Mouse (Mus musculus): ENCODE results near the gene Nfam1. TPM values are rescaled to one million over a fixed set of nuclear protein-coding genes. Genes with fewer than 3 reads are reported as not detected.
"Not testable (repeated sequence)": the region's sequence is repeated elsewhere in the genome, so short reads cannot be mapped to it uniquely, and the experiment has no call there.

The Nfam1 gene
- polyA plus RNA-seq (2014; fragmentation: Nextera tagmentation; extraction: Ambion mirVana): 1.9 and 3.0 TPM in 2 replicates

DNA sequence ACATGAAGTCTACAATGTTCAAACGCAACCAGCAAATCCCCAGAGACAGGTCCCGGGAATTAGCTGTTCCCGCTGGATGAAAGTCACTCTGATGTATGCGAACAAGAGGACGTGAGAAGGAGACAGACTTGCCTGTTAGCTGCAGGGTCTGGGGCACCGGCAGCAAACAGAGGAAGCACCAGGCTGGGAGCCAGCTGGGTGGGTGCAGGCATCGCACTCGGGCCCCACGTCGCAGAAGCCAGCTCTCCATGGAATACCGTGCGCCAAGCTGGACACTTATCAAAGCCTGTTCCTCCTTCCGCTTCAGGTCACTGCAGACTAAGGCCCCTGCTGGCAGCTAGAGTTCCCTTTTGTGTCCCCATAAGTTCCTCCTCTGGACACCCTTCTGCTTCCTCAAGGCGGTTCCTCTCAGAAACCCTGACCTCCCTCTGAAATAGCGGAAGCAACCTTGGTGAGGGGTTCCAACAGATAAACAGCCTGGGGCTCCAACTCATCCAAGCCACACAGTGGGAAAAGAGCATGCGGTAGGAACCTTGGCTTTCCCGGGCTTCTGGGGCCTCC, at the start of gene Nfam1:
TSS of gene Nfam1 (minus strand) at position 326 of the 561 bp plus-strand sequence.
- Histone ChIP-seq H3K4me3 (ENCODE audit: low read depth, low read length) (no peak within 1 kb of the TSS), H3K9me3 (ENCODE audit: control insufficient read depth, low read length) (no peaks in the 10 kb centered on the region), H3K27me3 (ENCODE audit: control insufficient read depth, insufficient read depth, low read length) (peaks cover 12% of the 10 kb centered on the region; the same call in 1 of the 2 replicates), H3K4me1 (ENCODE audit: control insufficient read depth, insufficient read depth, low read length) (peaks cover 25% of the 10 kb centered on the region), H3K36me3 (ENCODE audit: control insufficient read depth, insufficient read depth, low read length) (no peaks in the 10 kb centered on the region), H3K4me2 (ENCODE audit: low read depth, severe bottlenecking) (no peak within 1 kb of the TSS), H3K9ac (ENCODE audit: low read length) (no peak within 1 kb of the TSS), H3K27ac (replicated peaks; ENCODE audit: low read depth, low read length) (no peak within 1 kb of the TSS)
- 44% methylated on average over 17 of the region's 17 CpGs for WGBS
- ATAC-seq (ENCODE audit: insufficient number of reproducible peaks, low FRiP score, low TSS enrichment, low read depth) (no peak), DNase-seq (ENCODE audit: low spot score) (no peak)

DNA sequence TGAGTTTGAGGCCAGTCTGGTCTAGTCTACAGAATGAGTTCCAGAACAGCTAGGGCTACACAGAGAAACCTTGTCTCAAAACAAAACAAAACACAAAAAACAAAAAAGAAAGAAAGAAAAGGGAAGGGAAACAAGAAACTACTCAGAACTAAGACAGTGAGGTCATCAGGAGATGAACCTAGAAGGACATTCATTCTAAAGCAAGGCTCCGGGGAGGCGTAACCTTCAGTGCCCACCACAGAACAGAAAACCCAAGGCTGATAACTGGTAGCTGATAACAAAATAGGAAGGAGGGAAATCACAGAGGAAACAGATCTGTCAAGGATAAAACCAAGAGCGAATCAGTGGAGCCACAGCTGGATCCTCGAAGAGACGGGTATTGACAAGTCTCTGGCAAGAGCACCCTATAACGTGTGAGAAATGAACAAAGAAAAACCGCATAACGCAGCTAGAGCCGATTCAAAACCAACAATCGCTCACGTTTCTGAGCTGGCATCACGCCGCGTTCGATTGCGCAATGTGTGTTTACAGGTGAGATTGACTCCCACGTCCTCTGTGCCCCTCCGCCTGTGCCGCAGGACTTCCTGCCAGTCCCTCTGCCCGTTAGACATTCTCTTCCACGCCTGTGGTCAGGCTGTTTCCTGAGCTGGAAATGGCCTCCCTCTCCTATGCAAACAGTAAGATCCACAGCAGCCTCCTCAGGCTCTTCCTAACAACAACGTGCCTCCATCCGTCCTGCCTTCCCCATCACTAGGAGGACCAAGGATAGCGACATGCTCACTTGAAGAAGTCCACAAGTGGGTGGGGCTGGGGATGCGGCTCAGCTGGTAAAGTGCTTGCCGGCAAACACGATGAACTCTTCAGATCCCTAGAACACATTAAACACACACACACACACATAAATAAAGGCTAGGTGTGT, 42.8 kb upstream of the Nfam1 start:
- Histone ChIP-seq H3K4me3 (ENCODE audit: low read depth, low read length) (no peak overlapping the region), H3K4me1 (ENCODE audit: control insufficient read depth, insufficient read depth, low read length) (no peaks in the 10 kb centered on the region), H3K27ac (replicated peaks; ENCODE audit: low read depth, low read length) (no peak overlapping the region), H3K9me3 (ENCODE audit: control insufficient read depth, low read length) (no peaks in the 10 kb centered on the region), H3K36me3 (ENCODE audit: control insufficient read depth, insufficient read depth, low read length) (no peaks in the 10 kb centered on the region), H3K27me3 (ENCODE audit: control insufficient read depth, insufficient read depth, low read length) (no peaks in the 10 kb centered on the region), H3K4me2 (ENCODE audit: low read depth, severe bottlenecking) (no peak overlapping the region), H3K9ac (ENCODE audit: low read length) (no peak overlapping the region)
- DNase-seq (ENCODE audit: low spot score): no peak
- WGBS: 60% methylated on average over 27 of the region's 27 CpGs
- ATAC-seq (ENCODE audit: insufficient number of reproducible peaks, low FRiP score, low TSS enrichment, low read depth): no peak

DNA sequence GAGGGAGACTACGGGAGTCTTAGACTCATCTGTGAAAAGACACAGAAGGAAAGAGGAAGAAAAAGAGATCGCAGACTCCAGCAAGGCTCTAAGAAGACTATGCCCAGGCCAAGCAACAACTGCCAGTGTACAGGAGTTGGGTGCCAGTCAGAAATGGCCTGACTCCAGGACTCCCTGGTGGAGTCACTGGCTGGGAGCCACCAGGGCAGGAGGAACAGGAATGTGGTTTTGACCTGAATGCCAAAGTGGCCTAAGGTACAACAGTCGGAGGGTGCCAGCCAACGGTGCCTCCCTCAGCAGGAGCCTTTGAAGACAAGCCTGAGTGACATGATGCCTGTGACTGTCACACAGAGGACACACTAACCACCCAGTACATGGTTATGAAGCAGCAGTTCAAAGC, 41.1 kb upstream of the Nfam1 start:
- H3K9ac ChIP-seq (ENCODE audit: low read length): no peak overlapping the region
- WGBS: 90% methylated on average over 4 of the region's 4 CpGs
- no peak for ATAC-seq (ENCODE audit: insufficient number of reproducible peaks, low FRiP score, low TSS enrichment, low read depth)
- no peak overlapping the region for H3K27ac ChIP-seq (replicated peaks; ENCODE audit: low read depth, low read length)
- H3K4me1 ChIP-seq (ENCODE audit: control insufficient read depth, insufficient read depth, low read length): no peaks in the 10 kb centered on the region
- H3K4me3 ChIP-seq (ENCODE audit: low read depth, low read length): no peak overlapping the region
- H3K9me3 ChIP-seq (ENCODE audit: control insufficient read depth, low read length): no peaks in the 10 kb centered on the region
- no peak overlapping the region for H3K4me2 ChIP-seq (ENCODE audit: low read depth, severe bottlenecking)
- DNase-seq (ENCODE audit: low spot score): no peak
- H3K27me3 ChIP-seq (ENCODE audit: control insufficient read depth, insufficient read depth, low read length): no peaks in the 10 kb centered on the region
- H3K36me3 ChIP-seq (ENCODE audit: control insufficient read depth, insufficient read depth, low read length): no peaks in the 10 kb centered on the region

DNA sequence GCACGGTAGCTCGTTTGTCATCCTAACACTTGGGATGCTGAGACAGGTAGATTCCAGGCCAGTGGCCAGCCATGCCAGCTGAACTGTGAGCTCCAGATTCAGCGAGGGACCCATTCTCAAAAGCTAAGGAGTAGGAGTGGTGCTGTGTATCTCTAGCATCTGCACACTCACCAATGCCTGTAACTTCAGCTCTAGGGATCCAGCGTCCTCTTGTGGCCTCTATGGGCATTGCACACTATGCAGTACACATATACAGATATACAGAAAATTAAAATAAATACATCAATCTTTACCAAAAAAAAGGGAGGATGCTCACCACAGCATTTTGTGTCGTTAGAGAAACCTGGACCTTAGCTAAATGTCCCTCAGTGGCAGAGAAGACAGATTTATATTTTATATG, 38.6 kb upstream of the Nfam1 start:
- H3K9me3 ChIP-seq (ENCODE audit: control insufficient read depth, low read length): no peaks in the 10 kb centered on the region
- H3K27me3 ChIP-seq (ENCODE audit: control insufficient read depth, insufficient read depth, low read length): no peaks in the 10 kb centered on the region
- H3K4me3 ChIP-seq (ENCODE audit: low read depth, low read length): no peak overlapping the region
- 86% methylated on average over 5 of the region's 5 CpGs for WGBS
- no peak overlapping the region for H3K27ac ChIP-seq (replicated peaks; ENCODE audit: low read depth, low read length)
- DNase-seq (ENCODE audit: low spot score) (no peak), ATAC-seq (ENCODE audit: insufficient number of reproducible peaks, low FRiP score, low TSS enrichment, low read depth) (no peak)
- H3K9ac ChIP-seq (ENCODE audit: low read length): no peak overlapping the region
- H3K36me3 ChIP-seq (ENCODE audit: control insufficient read depth, insufficient read depth, low read length): no peaks in the 10 kb centered on the region
- no peak overlapping the region for H3K4me2 ChIP-seq (ENCODE audit: low read depth, severe bottlenecking)
- no peaks in the 10 kb centered on the region for H3K4me1 ChIP-seq (ENCODE audit: control insufficient read depth, insufficient read depth, low read length)

DNA sequence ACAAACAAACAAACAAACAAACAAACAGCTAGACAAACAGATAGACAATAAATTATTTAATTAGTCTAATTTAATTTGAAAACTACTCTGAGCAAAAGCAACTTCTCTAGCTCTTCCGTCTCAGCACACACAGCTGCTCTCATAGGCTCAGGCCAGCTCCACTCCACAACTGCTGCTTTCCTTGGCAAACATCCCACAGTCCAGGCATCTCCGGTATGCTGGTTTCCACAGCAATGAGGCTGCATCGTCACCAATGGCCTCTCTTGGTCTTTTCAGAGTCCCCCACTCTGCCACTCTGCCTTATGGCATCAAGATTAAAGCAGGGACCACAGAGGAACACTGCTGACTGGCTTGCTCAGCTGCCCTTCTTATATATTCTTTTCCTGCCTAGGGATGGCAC, 37.8 kb upstream of the Nfam1 start:
- no peak overlapping the region for H3K27ac ChIP-seq (replicated peaks; ENCODE audit: low read depth, low read length)
- 90% methylated on average over 3 of the region's 3 CpGs for WGBS
- H3K4me1 ChIP-seq (ENCODE audit: control insufficient read depth, insufficient read depth, low read length): no peaks in the 10 kb centered on the region
- no peak overlapping the region for H3K4me2 ChIP-seq (ENCODE audit: low read depth, severe bottlenecking)
- no peaks in the 10 kb centered on the region for H3K36me3 ChIP-seq (ENCODE audit: control insufficient read depth, insufficient read depth, low read length)
- H3K4me3 ChIP-seq (ENCODE audit: low read depth, low read length): no peak overlapping the region
- no peak for DNase-seq (ENCODE audit: low spot score)
- H3K9ac ChIP-seq (ENCODE audit: low read length): no peak overlapping the region
- no peaks in the 10 kb centered on the region for H3K27me3 ChIP-seq (ENCODE audit: control insufficient read depth, insufficient read depth, low read length)
- no peak for ATAC-seq (ENCODE audit: insufficient number of reproducible peaks, low FRiP score, low TSS enrichment, low read depth)
- no peaks in the 10 kb centered on the region for H3K9me3 ChIP-seq (ENCODE audit: control insufficient read depth, low read length)

DNA sequence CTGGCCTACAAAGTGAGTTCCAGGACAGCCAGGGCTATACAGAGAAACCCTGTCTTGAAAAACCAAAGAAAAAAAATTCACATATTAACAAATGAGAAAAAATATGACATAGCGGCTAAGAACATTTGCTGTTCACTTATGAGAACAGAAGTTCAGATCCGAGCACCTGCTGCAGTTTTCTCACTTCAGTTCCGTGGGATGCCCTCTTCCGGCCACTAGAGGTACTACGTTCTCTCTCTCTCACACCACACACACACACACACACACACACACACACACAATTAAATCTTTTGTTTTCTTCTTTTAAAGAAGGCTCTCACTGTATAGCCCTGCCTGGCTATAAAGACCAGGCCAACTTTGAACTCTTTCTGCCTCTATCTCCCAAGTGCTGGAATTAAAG, 35.2 kb upstream of the Nfam1 start:
- no peak for ATAC-seq (ENCODE audit: insufficient number of reproducible peaks, low FRiP score, low TSS enrichment, low read depth)
- Histone ChIP-seq H3K27ac (replicated peaks; ENCODE audit: low read depth, low read length) (no peak overlapping the region), H3K4me1 (ENCODE audit: control insufficient read depth, insufficient read depth, low read length) (no peaks in the 10 kb centered on the region), H3K4me2 (ENCODE audit: low read depth, severe bottlenecking) (no peak overlapping the region), H3K9ac (ENCODE audit: low read length) (no peak overlapping the region), H3K9me3 (ENCODE audit: control insufficient read depth, low read length) (no peaks in the 10 kb centered on the region), H3K36me3 (ENCODE audit: control insufficient read depth, insufficient read depth, low read length) (no peaks in the 10 kb centered on the region), H3K27me3 (ENCODE audit: control insufficient read depth, insufficient read depth, low read length) (no peaks in the 10 kb centered on the region), H3K4me3 (ENCODE audit: low read depth, low read length) (no peak overlapping the region)
- 94% methylated on average over 5 of the region's 5 CpGs for WGBS
- DNase-seq (ENCODE audit: low spot score): no peak

DNA sequence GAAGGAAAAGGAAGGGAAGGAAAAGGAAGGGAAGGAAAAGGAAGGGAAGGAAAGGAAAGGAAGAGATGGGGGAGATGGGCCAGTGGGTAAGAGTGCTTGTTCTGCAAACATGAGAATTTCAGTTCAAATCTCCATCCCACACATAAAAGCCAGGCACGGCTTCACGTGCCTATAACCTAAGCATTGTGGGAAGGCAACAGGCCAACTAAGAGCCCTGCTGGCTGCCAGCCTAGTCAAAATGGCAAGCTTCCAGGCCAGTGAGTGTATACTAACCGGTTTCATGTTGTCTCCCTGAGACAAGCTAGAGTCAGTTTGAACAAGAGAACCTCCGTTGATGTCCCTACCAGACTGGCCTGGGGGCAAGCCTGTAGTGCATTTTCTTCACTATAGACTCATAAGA, 32.4 kb upstream of the Nfam1 start:
- Histone ChIP-seq H3K27ac (replicated peaks; ENCODE audit: low read depth, low read length) (no peak overlapping the region), H3K4me2 (ENCODE audit: low read depth, severe bottlenecking) (no peak overlapping the region), H3K27me3 (ENCODE audit: control insufficient read depth, insufficient read depth, low read length) (no peaks in the 10 kb centered on the region), H3K4me1 (ENCODE audit: control insufficient read depth, insufficient read depth, low read length) (peaks cover 5% of the 10 kb centered on the region; the same call in 1 of the 2 replicates), H3K36me3 (ENCODE audit: control insufficient read depth, insufficient read depth, low read length) (no peaks in the 10 kb centered on the region), H3K9ac (ENCODE audit: low read length) (no peak overlapping the region), H3K4me3 (ENCODE audit: low read depth, low read length) (no peak overlapping the region), H3K9me3 (ENCODE audit: control insufficient read depth, low read length) (no peaks in the 10 kb centered on the region)
- DNase-seq (ENCODE audit: low spot score) (no peak), ATAC-seq (ENCODE audit: insufficient number of reproducible peaks, low FRiP score, low TSS enrichment, low read depth) (no peak)
- 83% methylated on average over 4 of the region's 4 CpGs for WGBS

DNA sequence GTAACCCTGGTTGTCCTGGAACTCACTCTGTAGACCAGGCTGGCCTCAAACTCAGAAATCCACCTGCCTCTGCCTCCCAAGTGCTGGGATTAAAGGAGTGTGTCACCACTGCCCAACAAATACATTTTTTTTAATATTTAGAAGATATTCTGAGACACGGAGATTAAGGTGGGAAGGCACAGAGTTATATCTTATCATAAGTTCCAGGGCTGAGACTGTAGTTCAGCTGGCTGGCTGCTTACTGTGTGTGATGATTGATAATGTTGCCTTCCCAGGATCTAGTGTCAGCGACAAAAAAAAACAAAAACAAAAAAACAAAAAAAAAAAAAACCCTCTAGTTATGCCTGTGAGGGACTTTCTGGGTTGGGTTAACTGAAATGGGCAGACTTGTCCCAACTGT, 29.5 kb upstream of the Nfam1 start:
- WGBS: 90% methylated on average over 2 of the region's 2 CpGs
- not testable (repeated sequence) for DNase-seq (ENCODE audit: low spot score); ATAC-seq (ENCODE audit: insufficient number of reproducible peaks, low FRiP score, low TSS enrichment, low read depth); H3K9ac ChIP-seq (ENCODE audit: low read length); H3K4me3 ChIP-seq (ENCODE audit: low read depth, low read length); H3K27me3 ChIP-seq (ENCODE audit: control insufficient read depth, insufficient read depth, low read length); H3K9me3 ChIP-seq (ENCODE audit: control insufficient read depth, low read length); H3K4me2 ChIP-seq (ENCODE audit: low read depth, severe bottlenecking); H3K27ac ChIP-seq (replicated peaks; ENCODE audit: low read depth, low read length); H3K36me3 ChIP-seq (ENCODE audit: control insufficient read depth, insufficient read depth, low read length); H3K4me1 ChIP-seq (ENCODE audit: control insufficient read depth, insufficient read depth, low read length)
